Mouse (Mus musculus) megakaryocyte, embryonic 14.5 days (primary cell): Measurements from ENCODE around the gene Gm20721.

Experiments used
- FLI1 ChIP-seq: IDR thresholded peaks from 2 replicates; pipeline ENCODE4 v1.6.1; 2012; ENCODE audit warnings: low read length, inconsistent platforms, mixed read lengths
- GATA1 ChIP-seq: IDR thresholded peaks from 3 replicates; pipeline ENCODE4 v1.6.1; 2012; ENCODE audit warnings: mixed read lengths, low read length, inconsistent platforms, borderline replicate concordance

- TF ChIP-seq GATA1 (no peak), FLI1 (no peak)
Observed at GRCm38 (mm10) chr2:174299771-174300160, 46.7 kb downstream of the Gm20721 start.
